Mouse (Mus musculus) heart, embryonic 13.5 days (tissue): ENCODE results near the gene Orc2. TPM values are rescaled to one million over a fixed set of nuclear protein-coding genes. Genes with fewer than 3 reads are reported as not detected.

Experiments used
- ATAC-seq: fragments of 200-750 bp; cut with Nextera tagmentation; 2 replicates; pipeline ENCODE4 v1.8.0; 2017; ENCODE audit warnings: moderate TSS enrichment; ENCODE audit not compliant: insufficient number of reproducible peaks, low FRiP score, low TSS enrichment; ENCODE audit errors: extremely low read depth
- H3K27ac ChIP-seq: fragments of 300-500 bp; sonication (generic); replicated peaks from 2 replicates; pipeline ENCODE4 v1.5.1; 2015; ENCODE audit warnings: moderate library complexity, mild to moderate bottlenecking, inconsistent platforms
- H3K27me3 ChIP-seq: fragments of 300-500 bp; sonication (generic); replicated peaks from 2 replicates; pipeline ENCODE4 v1.6.1; 2015; ENCODE audit warnings: mild to moderate bottlenecking, inconsistent platforms
- H3K36me3 ChIP-seq: fragments of 300-500 bp; sonication (generic); 2 replicates; pipeline ENCODE4 v1.6.1; 2015; ENCODE audit warnings: mild to moderate bottlenecking, inconsistent platforms
- H3K4me1 ChIP-seq: fragments of 300-500 bp; sonication (generic); 2 replicates; pipeline ENCODE4 v1.6.1; 2015; ENCODE audit warnings: inconsistent platforms
- H3K4me2 ChIP-seq: fragments of 300-500 bp; sonication (generic); 2 replicates; pipeline ENCODE4 v1.6.1; 2015; ENCODE audit warnings: inconsistent platforms, mild to moderate bottlenecking, moderate library complexity
- H3K4me3 ChIP-seq: fragments of 300-500 bp; sonication (generic); 2 replicates; pipeline ENCODE4 v1.5.1; 2015; ENCODE audit warnings: moderate library complexity, mild to moderate bottlenecking, inconsistent platforms
- H3K9ac ChIP-seq: fragments of 300-500 bp; sonication (generic); 2 replicates; pipeline ENCODE4 v1.6.1; 2015; ENCODE audit warnings: inconsistent platforms, mild to moderate bottlenecking, moderate library complexity
- H3K9me3 ChIP-seq: fragments of 300-500 bp; sonication (generic); 2 replicates; pipeline ENCODE4 v1.6.1; 2016; ENCODE audit warnings: inconsistent platforms
- WGBS: fragments of 180-500 bp; shearing (Covaris S2); methylation state at CpG from one replicate; pipeline ENCODE4 v1.1.7; 2015; ENCODE audit warnings: mixed read lengths; 5-methylcytosine and 5-hydroxymethylcytosine counted together
- polyA plus RNA-seq: library from polyadenylated mRNA; unstranded; fragments of >200 nt; fragmentation: Nextera tagmentation; extraction: Ambion mirVana; gene quantifications from 2 replicates; pipeline ENCODE4 v1.2.1, GENCODE M21; 2015

Gene Orc2
- polyA plus RNA-seq: 19.6 and 21.1 TPM in 2 replicates

DNA sequence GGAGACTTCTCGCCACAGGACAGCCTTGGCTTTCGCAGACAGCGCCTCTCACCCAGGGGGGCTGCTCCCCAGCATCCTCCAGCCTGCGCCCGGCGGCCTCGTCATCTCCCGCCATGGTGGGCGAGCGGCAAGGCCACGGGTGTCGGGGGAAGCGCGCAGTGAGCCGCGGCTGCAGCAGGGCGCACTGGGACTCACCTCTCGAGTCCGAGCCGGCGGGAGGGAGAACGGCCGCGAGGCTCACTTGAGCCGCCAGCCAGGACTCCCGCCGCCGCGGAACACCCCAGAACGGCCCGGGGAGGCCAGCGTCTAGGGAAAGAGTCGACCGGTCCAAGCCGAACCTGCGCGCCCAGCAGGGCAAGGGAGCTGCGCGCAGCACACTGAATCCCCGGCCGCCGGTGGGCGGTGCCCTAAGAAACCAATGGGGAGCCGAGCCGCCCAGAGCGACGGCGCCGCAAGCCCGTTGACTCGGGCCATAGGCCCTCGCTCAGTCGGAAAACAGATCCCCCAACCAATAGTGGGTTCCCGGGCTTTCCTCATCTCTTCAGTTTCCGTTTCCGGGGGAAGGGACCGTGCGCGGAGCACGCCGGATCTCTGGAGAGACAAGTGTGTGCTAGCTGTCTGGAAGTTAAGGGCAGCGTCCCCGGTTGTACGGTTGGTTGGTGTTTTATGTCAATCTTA, at the start of gene Orc2:
Orc2 (minus strand) TSS at position 533 of the 678 bp plus-strand sequence.
- Histone ChIP-seq H3K9ac (peak within 1 kb of the TSS; percentile 95), H3K27me3 (no peaks in the 10 kb centered on the region), H3K4me2 (peak within 1 kb of the TSS; percentile 88), H3K27ac (peak within 1 kb of the TSS; percentile 86), H3K9me3 (peaks cover 38% of the 10 kb centered on the region), H3K4me1 (peaks cover 20% of the 10 kb centered on the region), H3K36me3 (peaks cover 47% of the 10 kb centered on the region), H3K4me3 (peak within 1 kb of the TSS; percentile 99)
- WGBS: under 1% methylated on average over 64 of the region's 64 CpGs
- peak; percentile 96 for ATAC-seq

DNA sequence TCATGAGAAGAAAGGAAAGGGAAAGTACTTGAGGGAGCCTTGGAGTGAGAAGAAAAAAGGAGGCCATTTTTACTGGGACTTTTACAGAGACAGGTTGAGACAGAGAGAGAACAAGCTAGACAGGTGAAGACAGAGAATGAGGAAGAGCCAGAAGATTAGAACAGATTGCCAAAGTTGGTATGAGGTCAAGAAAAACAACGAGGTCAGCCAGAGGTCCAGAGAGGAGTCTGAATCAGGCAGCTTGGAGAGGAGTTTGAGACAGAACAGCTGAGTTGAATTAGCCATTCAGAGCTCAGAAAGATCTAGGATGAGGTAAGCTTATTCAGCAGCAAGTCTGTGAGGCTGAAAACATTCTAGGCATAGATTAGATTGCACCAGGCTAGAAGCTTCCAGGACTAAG, 36.5 kb upstream of the Orc2 start:
- WGBS: 89% methylated on average over 1 of the region's 1 CpGs
- peaks cover 66% of the 10 kb centered on the region for H3K36me3 ChIP-seq
- no peaks in the 10 kb centered on the region for H3K4me1 ChIP-seq
- H3K27me3 ChIP-seq: no peaks in the 10 kb centered on the region
- no peak for ATAC-seq
- H3K9ac ChIP-seq: no peak overlapping the region
- H3K4me2 ChIP-seq: no peak overlapping the region
- no peaks in the 10 kb centered on the region for H3K9me3 ChIP-seq
- no peak overlapping the region for H3K27ac ChIP-seq
- no peak overlapping the region for H3K4me3 ChIP-seq

DNA sequence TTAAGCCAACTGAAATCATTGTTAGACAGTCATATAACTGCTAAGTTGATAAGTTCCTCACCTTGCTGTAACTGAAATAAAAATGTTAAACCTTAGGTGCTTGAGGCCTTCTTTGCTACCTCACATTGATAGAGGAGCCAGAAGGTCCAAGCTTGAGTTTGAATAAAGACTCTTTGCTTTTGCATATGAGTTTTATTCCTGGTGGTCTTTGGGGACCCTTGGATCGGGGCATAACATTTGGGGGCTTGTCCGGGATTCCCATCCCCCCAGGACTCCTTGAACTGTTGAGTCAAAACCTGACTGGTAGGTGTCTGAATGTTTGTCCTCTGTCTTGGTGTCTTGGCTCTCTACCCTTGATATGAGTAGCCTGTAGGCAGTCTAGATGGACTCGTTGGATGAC, 2.3 kb upstream of the Orc2 start:
- no peak for ATAC-seq
- WGBS: 93% methylated on average over 3 of the region's 3 CpGs
- Histone ChIP-seq H3K27me3 (no peaks in the 10 kb centered on the region), H3K9me3 (peaks cover 48% of the 10 kb centered on the region), H3K27ac (no peak overlapping the region), H3K4me3 (no peak overlapping the region), H3K36me3 (peaks cover 35% of the 10 kb centered on the region), H3K9ac (no peak overlapping the region), H3K4me1 (peaks cover 20% of the 10 kb centered on the region), H3K4me2 (no peak overlapping the region)

DNA sequence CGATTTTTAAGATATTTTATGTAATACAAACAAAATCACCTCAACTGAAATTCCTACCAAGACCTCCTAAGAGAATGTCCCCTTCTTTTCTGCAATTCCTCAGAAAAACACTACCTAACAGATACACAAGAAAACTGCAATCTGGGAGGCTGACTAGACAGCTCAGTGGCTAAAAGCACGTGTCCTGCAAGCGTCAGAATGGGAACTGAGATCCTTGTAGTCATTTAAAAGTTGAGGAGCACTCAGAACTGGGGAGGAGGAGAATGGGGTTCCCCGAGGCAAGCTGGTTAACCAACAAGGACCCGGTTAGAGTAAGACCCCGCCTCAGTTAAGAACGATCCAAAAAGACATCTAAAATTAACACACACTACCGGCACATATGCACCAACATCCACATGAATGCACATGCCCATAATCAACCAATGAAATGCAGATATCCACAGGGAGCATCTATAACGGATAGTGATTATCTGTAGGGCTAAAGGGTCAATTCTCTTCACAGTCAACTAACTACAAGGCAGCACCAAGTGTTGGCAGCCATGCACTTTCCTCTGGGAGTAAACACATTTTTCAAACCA, 1.0 kb downstream of the Orc2 start:
- H3K4me2 ChIP-seq: peak overlapping the region; percentile 88
- H3K4me1 ChIP-seq: peaks cover 20% of the 10 kb centered on the region
- peaks cover 53% of the 10 kb centered on the region for H3K36me3 ChIP-seq
- WGBS: 25% methylated on average over 9 of the region's 9 CpGs
- H3K27me3 ChIP-seq: no peaks in the 10 kb centered on the region
- peak overlapping the region; percentile 95 for H3K9ac ChIP-seq
- H3K4me3 ChIP-seq: peak overlapping the region; percentile 99
- H3K9me3 ChIP-seq: peaks cover 34% of the 10 kb centered on the region
- peak overlapping the region; percentile 86; the same call in 1 of the 2 replicates for H3K27ac ChIP-seq
- no peak for ATAC-seq

DNA sequence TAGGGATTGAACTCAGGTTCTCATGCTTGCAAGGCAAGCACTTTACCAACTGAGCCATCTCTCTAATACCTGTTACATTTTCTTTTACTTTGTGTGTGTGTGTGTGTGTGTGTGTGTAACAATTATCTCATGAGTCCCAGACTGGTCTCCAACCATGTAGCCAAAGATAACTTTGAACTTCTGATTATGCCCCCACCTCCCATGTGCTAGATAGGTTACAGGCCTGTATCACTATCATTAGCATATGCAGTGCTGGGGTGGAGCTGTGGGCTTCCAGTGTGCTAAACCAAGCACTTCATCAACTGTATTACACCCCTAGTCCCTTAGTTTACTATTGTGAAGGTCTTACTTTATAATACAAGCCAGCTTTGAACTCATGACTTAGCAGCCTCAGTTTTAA, 1.8 kb downstream of the Orc2 start:
- peak overlapping the region; percentile 88 for H3K4me2 ChIP-seq
- peak overlapping the region; percentile 99 for H3K4me3 ChIP-seq

DNA sequence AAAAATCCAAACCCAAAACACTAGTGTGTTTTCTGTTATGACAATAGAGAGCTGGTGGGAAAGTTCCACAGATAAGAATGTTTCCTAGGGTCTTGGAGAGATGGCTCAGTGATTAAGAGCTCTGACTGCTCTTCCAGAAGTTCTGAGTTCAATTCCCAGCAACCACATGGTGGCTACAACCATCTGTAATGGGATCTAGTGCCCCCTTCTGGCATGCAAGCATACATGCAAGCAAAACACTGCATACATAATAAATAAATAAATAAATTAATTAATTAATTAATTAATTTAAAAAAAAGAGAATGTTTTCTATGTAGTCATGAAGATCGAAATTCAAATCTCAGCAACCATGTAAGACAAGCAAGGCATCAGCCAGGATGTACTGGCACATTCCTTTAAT, 6.2 kb downstream of the Orc2 start:
- no peak for ATAC-seq
- Histone ChIP-seq H3K9me3 (no peaks in the 10 kb centered on the region), H3K27ac (no peak overlapping the region), H3K27me3 (no peaks in the 10 kb centered on the region), H3K36me3 (peaks cover 67% of the 10 kb centered on the region), H3K9ac (no peak overlapping the region), H3K4me1 (peaks cover 12% of the 10 kb centered on the region), H3K4me2 (no peak overlapping the region), H3K4me3 (no peak overlapping the region)
- 95% methylated on average over 1 of the region's 1 CpGs for WGBS

More for the DNA sequence above, 1.8 kb downstream of the Orc2 start:
- peaks cover 20% of the 10 kb centered on the region for H3K4me1 ChIP-seq
- peaks cover 26% of the 10 kb centered on the region for H3K9me3 ChIP-seq
- H3K27me3 ChIP-seq: no peaks in the 10 kb centered on the region
- no peak overlapping the region for H3K9ac ChIP-seq
- H3K27ac ChIP-seq: no peak overlapping the region
- peaks cover 53% of the 10 kb centered on the region for H3K36me3 ChIP-seq
- ATAC-seq: no peak

DNA sequence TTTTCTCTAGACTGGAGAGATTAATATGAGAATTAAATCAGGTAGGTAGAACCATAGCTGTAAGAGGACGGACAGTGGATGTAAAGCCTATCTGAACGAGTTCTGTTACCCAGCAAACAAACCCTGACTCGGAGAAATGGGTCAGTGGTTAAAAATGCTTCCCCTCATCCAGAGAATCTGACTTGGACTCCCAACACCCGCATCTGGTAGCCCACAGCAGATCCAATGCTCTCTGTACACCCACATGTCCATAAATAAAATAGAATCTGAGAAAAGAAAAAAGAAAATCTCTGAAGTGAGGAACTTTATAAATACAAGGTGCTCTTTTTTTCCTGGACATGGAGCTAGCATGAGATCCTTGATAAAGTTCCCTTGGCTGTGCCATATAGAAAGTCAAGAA, 7.2 kb downstream of the Orc2 start:
- no peak overlapping the region for H3K4me3 ChIP-seq
- H3K4me2 ChIP-seq: no peak overlapping the region
- no peak overlapping the region for H3K27ac ChIP-seq
- H3K4me1 ChIP-seq: peaks cover under 1% of the 10 kb centered on the region; the same call in 1 of the 2 replicates
- H3K27me3 ChIP-seq: no peaks in the 10 kb centered on the region
- ATAC-seq: no peak
- 93% methylated on average over 4 of the region's 4 CpGs for WGBS
- H3K9ac ChIP-seq: no peak overlapping the region
- peaks cover 78% of the 10 kb centered on the region for H3K36me3 ChIP-seq
- no peaks in the 10 kb centered on the region for H3K9me3 ChIP-seq

DNA sequence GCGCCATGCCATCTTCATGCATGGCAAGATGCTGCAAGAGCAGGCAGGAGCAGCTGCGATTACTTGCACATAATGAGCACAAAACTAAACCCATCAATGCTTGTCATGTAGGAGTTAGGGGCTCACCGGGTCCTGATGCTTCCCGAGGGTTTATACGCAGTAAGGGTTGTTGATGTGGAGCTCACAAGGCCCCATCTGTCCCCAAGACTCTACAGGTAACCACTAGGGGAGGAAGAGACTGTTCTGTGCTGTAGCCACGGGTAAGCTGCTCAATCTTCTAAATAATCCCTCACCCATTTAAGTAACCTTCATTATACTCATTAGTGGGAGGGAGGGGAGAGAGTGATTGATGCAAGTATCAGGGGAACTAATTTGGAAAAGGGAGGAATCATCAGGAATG, 9.3 kb downstream of the Orc2 start:
- H3K4me3 ChIP-seq: no peak overlapping the region
- ATAC-seq: no peak
- no peak overlapping the region for H3K4me2 ChIP-seq
- H3K27ac ChIP-seq: no peak overlapping the region
- no peaks in the 10 kb centered on the region for H3K4me1 ChIP-seq
- H3K9ac ChIP-seq: no peak overlapping the region
- H3K36me3 ChIP-seq: peaks cover 96% of the 10 kb centered on the region
- H3K9me3 ChIP-seq: no peaks in the 10 kb centered on the region
- H3K27me3 ChIP-seq: no peaks in the 10 kb centered on the region
- 91% methylated on average over 6 of the region's 6 CpGs for WGBS

DNA sequence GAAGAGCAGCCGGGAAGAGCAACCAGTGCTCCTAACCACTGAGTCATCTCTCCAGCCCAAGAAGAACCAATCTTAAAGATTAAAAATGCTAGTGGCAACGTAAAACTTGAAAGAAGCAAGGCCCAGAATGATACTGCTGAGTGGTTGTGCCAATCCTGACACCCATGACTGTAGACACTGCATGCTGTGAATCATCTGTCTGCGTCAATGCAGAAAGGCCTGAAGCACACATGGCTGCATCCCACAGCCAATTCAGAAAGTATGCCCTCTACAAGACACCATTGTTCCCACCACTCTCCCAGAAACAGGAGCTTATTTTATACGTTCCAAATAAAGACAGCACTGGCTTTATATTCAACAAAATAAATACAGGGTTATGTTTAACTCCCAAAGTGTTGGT, 22.3 kb downstream of the Orc2 start:
- Histone ChIP-seq H3K36me3 (peaks cover 84% of the 10 kb centered on the region), H3K27ac (no peak overlapping the region), H3K9ac (no peak overlapping the region), H3K4me3 (no peak overlapping the region), H3K4me1 (no peaks in the 10 kb centered on the region), H3K9me3 (no peaks in the 10 kb centered on the region), H3K4me2 (no peak overlapping the region), H3K27me3 (no peaks in the 10 kb centered on the region)
- no peak for ATAC-seq
- WGBS: 93% methylated on average over 4 of the region's 4 CpGs

DNA sequence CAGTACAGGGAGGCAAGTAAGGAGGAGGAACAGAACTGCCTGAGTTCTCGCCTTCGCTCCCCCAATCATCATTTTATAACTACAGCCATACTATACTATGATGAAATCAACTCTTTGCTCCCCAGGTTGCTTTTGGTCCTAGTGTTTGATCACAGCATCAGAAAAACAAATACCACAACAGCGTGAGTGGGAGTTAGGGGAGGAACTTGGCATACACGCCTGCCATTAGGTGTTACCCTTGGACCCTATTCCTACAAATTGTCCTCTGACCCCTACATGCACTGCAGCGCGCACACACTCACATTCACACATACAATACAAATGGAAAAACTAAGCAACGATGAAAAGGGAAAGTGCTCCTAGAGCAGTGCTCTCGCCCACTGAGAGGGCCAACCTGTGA, 29.2 kb downstream of the Orc2 start:
- Histone ChIP-seq H3K36me3 (peaks cover 92% of the 10 kb centered on the region), H3K4me2 (no peak overlapping the region), H3K9ac (no peak overlapping the region), H3K4me3 (no peak overlapping the region), H3K4me1 (no peaks in the 10 kb centered on the region), H3K27me3 (no peaks in the 10 kb centered on the region), H3K9me3 (no peaks in the 10 kb centered on the region), H3K27ac (no peak overlapping the region)
- ATAC-seq: no peak
- WGBS: 94% methylated on average over 8 of the region's 8 CpGs

DNA sequence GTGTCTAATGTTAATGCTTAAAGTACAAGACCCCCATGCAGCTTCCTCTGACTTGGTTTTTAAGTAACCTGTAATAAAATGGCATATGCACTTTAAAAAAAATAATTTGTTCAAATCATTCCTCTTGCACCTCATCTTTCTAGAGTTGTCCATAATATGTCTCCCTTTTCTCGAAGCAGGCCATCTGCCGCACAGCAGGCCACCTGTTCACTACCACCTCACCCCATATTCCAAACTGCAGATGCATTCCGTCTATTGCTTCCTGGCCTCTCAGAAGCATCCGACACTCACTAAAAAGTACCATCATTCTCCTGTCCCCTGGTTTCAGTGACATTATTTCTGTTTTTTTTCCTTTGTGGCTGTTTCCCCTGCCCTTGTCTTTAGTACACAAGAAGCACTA, 39.3 kb downstream of the Orc2 start:
- 95% methylated on average over 4 of the region's 4 CpGs for WGBS
- no peak overlapping the region for H3K4me3 ChIP-seq
- H3K27me3 ChIP-seq: no peaks in the 10 kb centered on the region
- H3K9ac ChIP-seq: no peak overlapping the region
- no peaks in the 10 kb centered on the region for H3K4me1 ChIP-seq
- H3K27ac ChIP-seq: no peak overlapping the region
- ATAC-seq: no peak
- peaks cover 95% of the 10 kb centered on the region for H3K36me3 ChIP-seq
- no peaks in the 10 kb centered on the region for H3K9me3 ChIP-seq
- no peak overlapping the region for H3K4me2 ChIP-seq

DNA sequence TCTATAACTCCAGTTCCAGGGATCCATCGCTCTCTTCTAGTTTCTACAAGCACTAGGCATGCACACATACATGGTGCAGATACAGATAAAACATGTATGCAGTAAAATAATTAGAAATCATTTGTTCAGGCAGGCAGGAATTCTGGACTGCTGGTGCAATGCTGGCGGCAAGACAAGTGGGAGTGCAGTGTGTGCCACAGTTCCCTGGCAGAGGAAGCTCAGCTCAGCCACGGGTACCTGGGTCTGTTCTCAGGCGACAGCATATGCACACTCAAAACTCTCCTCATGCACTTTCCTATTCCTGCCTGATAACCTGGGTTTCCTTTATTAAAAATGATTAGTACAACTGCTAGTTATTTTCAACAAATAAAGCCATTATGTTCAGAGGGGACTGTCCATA, 39.9 kb downstream of the Orc2 start:
- H3K27me3 ChIP-seq: no peaks in the 10 kb centered on the region
- WGBS: 91% methylated on average over 4 of the region's 4 CpGs
- no peak overlapping the region for H3K4me2 ChIP-seq
- peaks cover 95% of the 10 kb centered on the region for H3K36me3 ChIP-seq
- no peaks in the 10 kb centered on the region for H3K9me3 ChIP-seq
- ATAC-seq: no peak
- H3K27ac ChIP-seq: no peak overlapping the region
- no peak overlapping the region for H3K9ac ChIP-seq
- H3K4me1 ChIP-seq: no peaks in the 10 kb centered on the region
- H3K4me3 ChIP-seq: no peak overlapping the region
